In genomic region chr10:60687011-60687776, GRCm38 (mm10) we compare ENCODE assay signal across 8 mouse cellular contexts. TPM values are rescaled to one million over a fixed set of nuclear protein-coding genes. Genes with fewer than 3 reads are reported as not detected.
DNase-seq lines count a peak whose midpoint lies in the region; ATAC-seq lines count a peak whose summit lies in the region.

No protein-coding gene starts in this region.

- H3K4me3 ChIP-seq in limb, embryonic 10.5 days, result peak overlapping the region; percentile 62

- peaks cover 85% of the 10 kb centered on the region for H3K27me3 ChIP-seq in limb, embryonic 10.5 days (ENCODE audit: low read depth, poor library complexity, severe bottlenecking)

- peak; percentile 19 for DNase-seq in adrenal gland, adult 8-10 months
- peak; percentile 65 for DNase-seq in gastrocnemius, postnatal 14 days
- peak; percentile 10 for DNase-seq in hindlimb bud, embryonic 11.5 days (ENCODE audit: extremely low spot score, low read depth, low spot score)
- DNase-seq in limb, embryonic 10.5 days (ENCODE audit: low spot score), result peak; percentile 73
- peak; percentile 48 for DNase-seq in mesoderm, embryonic 11.5 days (ENCODE audit: low read depth, low spot score)
- peak; percentile 19 to 32 for DNase-seq in right cerebral cortex, postnatal 36 days (ENCODE audit: low spot score in 2 of 2)

- H3K9me3 ChIP-seq in limb, embryonic 10.5 days (replicated peaks), result no peaks in the 10 kb centered on the region

- intact Hi-C loops in gastrocnemius, postnatal 14 days (cut with DNase I; ENCODE audit: low total_unique reads), result loop anchor here (5.0 kb wide), 1 partner anchor 155 kb away; no protein-coding TSS in a partner anchor

- ATAC-seq in common myeloid progenitor, adult 5-6 weeks (replicated peaks; ENCODE audit: low read depth, poor library complexity, severe bottlenecking), result peak; percentile 26; the same call in 1 of the 2 replicates
- no peak for ATAC-seq in inflammation-experienced regulatory T-cells, adult 6 months

- peaks cover 34% of the 10 kb centered on the region for H3K4me1 ChIP-seq in limb, embryonic 10.5 days

- WGBS in limb, embryonic 10.5 days, result under 1% methylated on average over 76 of the region's 76 CpGs

- no peaks in the 10 kb centered on the region for H3K36me3 ChIP-seq in limb, embryonic 10.5 days

- H3K27ac ChIP-seq in limb, embryonic 10.5 days, result peak overlapping the region; percentile 11; the same call in 1 of the 2 replicates

RNA-seq across cellular contexts. Expression of gene Cdh23, which starts 9.1 kb away (rescaled TPM):
- 1 to 10 TPM; 1.4 to 3.1 (median 2.1) TPM for total RNA-seq in adrenal gland, adult 8-10 months (2022)
- not detected in 2 replicates for total RNA-seq in common myeloid progenitor, adult 5-6 weeks (2017)
- total RNA-seq in gastrocnemius, postnatal 14 days (2021), result 1 to 10 TPM; 2.4 to 4.4 TPM
- 0.26 and 0.36 TPM in 2 replicates for polyA plus RNA-seq in limb, embryonic 10.5 days (2016; fragmentation: Nextera tagmentation; extraction: Ambion mirVana)
- polyA plus RNA-seq in inflammation-experienced regulatory T-cells, adult 6 months (2017; shearing (Covaris generic)), result 1 to 10 TPM; 5.0 to 7.1 (median 5.6) TPM

Comparison
In these comparisons a context has a peak if more than half of its experiments do, and no peak if none do; other contexts are left out.
1. DNase-seq: peak in every context shown above with its lines; median percentile 73 in limb, embryonic 10.5 days; 65 in gastrocnemius, postnatal 14 days; 48 in mesoderm, embryonic 11.5 days; 26 in right cerebral cortex, postnatal 36 days; 19 in adrenal gland, adult 8-10 months; 10 in hindlimb bud, embryonic 11.5 days.